Mouse (Mus musculus): ENCODE measurements around the gene Mef2d. TPM values are rescaled to one million over a fixed set of nuclear protein-coding genes. Genes with fewer than 3 reads are reported as not detected.

Gene Mef2d
- polyA plus RNA-seq, 1 experiment from 2014 or later, result 20.8 TPM

DNA sequence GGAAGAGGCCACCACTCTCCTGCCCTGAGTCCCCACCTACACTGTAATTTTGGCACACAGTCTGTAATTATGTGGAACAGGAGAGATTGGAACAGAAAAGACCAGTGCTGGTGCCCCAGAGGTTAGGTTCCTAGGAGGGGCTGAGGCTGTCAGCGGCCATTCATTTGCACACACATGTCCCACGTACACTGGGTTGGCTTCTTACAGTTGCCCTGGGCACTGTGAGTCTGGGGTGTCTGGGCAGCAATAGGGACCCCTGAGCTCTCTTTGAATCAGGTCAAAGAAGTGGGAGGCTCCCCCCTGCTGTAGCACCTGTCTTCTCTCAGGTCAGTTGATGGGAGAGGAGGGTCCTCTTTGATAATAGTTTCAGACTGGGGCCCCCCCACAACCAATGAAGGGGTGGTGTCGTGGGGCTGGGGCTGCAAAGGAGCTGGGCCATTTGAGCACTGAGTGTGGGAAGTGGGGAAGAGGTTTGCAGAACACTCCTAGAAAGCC is 66.1 kb downstream of the Mef2d start:
- no peaks in the 10 kb centered on the region for H3K9me3 ChIP-seq
- H3K27ac ChIP-seq, result no peak overlapping the region
- peaks cover 97% of the 10 kb centered on the region for H3K27me3 ChIP-seq (replicated peaks)
- H3K4me1 ChIP-seq (replicated peaks), result no peaks in the 10 kb centered on the region
- H3K4me2 ChIP-seq (replicated peaks), result no peak overlapping the region
- no peak overlapping the region for H3K9ac ChIP-seq
- no peak overlapping the region for H3K4me3 ChIP-seq (replicated peaks)
- no peak for ATAC-seq
- H3K36me3 ChIP-seq, result no peaks in the 10 kb centered on the region
- 8% methylated on average over 3 of the region's 3 CpGs for WGBS

DNA sequence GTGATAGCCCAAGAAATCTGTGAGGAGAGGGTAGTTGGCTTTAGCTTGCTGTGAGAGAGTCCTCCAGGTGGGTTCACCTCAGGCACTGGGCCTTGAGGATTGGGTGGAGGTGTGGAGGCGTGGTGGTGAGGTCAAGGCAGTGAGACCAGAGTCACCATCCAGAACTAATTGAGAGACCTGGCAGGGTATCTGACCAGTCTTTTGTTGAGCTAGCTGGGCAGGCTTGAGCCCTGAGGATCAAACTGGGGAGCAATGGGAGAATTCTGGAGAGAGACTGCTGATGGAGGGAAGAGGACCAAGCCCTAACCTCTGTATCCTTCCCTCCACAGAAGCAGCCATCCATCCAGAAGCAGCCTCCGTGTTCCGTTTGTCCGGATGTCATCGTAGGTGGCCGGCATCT is 67.1 kb downstream of the Mef2d start:
- Histone ChIP-seq H3K4me1 (replicated peaks) (peaks cover under 1% of the 10 kb centered on the region), H3K4me3 (replicated peaks) (no peak overlapping the region), H3K27ac (no peak overlapping the region), H3K9ac (no peak overlapping the region), H3K4me2 (replicated peaks) (no peak overlapping the region), H3K27me3 (replicated peaks) (peaks cover 98% of the 10 kb centered on the region), H3K9me3 (no peaks in the 10 kb centered on the region), H3K36me3 (no peaks in the 10 kb centered on the region)
- WGBS, result 3% methylated on average over 6 of the region's 6 CpGs
- ATAC-seq, result no peak

- no peak overlapping the region for H3K4me2 ChIP-seq (replicated peaks)
- no peak for ATAC-seq
- no peaks in the 10 kb centered on the region for H3K9me3 ChIP-seq
- H3K4me1 ChIP-seq (replicated peaks), result peaks cover 9% of the 10 kb centered on the region
- WGBS, result 23% methylated on average over 2 of the region's 2 CpGs
- H3K27ac ChIP-seq, result no peak overlapping the region
- H3K9ac ChIP-seq, result no peak overlapping the region
- H3K27me3 ChIP-seq (replicated peaks), result peaks cover 98% of the 10 kb centered on the region
- no peak overlapping the region for H3K4me3 ChIP-seq (replicated peaks)
- H3K36me3 ChIP-seq, result no peaks in the 10 kb centered on the region
Measured at GRCm38 (mm10) chr3:88210121-88210520, 67.9 kb downstream of the Mef2d start.

- ATAC-seq, result no peak
- H3K27me3 ChIP-seq (replicated peaks), result peaks cover 98% of the 10 kb centered on the region
- H3K27ac ChIP-seq, result no peak overlapping the region
- no peak overlapping the region for H3K4me2 ChIP-seq (replicated peaks)
- H3K4me3 ChIP-seq (replicated peaks), result no peak overlapping the region
- peaks cover 16% of the 10 kb centered on the region for H3K4me1 ChIP-seq (replicated peaks)
- WGBS, result 18% methylated on average over 2 of the region's 2 CpGs
- no peak overlapping the region for H3K9ac ChIP-seq
- H3K9me3 ChIP-seq, result no peaks in the 10 kb centered on the region
- no peaks in the 10 kb centered on the region for H3K36me3 ChIP-seq
Measured at GRCm38 (mm10) chr3:88210918-88211317, 68.7 kb downstream of the Mef2d start.

DNA sequence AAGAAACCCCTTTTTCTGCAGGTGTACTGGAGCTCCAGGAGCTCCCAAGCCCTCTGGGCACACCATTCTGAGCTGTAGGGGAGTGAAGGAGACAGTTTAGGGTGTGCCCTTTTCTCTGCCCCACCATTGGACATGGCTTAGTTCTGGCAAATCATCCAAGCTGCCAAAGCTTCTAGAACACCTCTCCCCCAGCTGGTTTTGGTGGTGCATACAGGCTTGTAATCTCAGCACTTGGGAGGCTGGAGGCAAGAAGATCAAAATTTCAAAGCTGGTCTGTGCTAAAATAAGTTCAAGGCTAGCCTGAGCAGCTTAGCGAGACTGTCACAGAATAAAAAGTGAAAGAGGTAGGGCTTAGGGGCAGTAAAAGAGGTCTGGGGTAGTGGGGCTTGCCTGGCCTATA is 70.2 kb downstream of the Mef2d start:
- Histone ChIP-seq H3K27ac (no peak overlapping the region), H3K27me3 (replicated peaks) (peaks cover 97% of the 10 kb centered on the region), H3K36me3 (no peaks in the 10 kb centered on the region), H3K4me3 (replicated peaks) (no peak overlapping the region), H3K9ac (no peak overlapping the region), H3K4me1 (replicated peaks) (peaks cover 16% of the 10 kb centered on the region), H3K4me2 (replicated peaks) (no peak overlapping the region), H3K9me3 (no peaks in the 10 kb centered on the region)
- no peak for ATAC-seq
- WGBS, result 8% methylated on average over 1 of the region's 1 CpGs

GRCm38 (mm10) chr3:88213019-88213418 is 70.8 kb downstream of the Mef2d start:
- H3K27ac ChIP-seq, result no peak overlapping the region
- H3K4me1 ChIP-seq (replicated peaks), result peaks cover 16% of the 10 kb centered on the region
- no peaks in the 10 kb centered on the region for H3K36me3 ChIP-seq
- peaks cover 95% of the 10 kb centered on the region for H3K27me3 ChIP-seq (replicated peaks)
- H3K9me3 ChIP-seq, result no peaks in the 10 kb centered on the region
- H3K4me3 ChIP-seq (replicated peaks), result no peak overlapping the region
- no peak overlapping the region for H3K4me2 ChIP-seq (replicated peaks)
- 8% methylated on average over 2 of the region's 2 CpGs for WGBS
- ATAC-seq, result no peak
- no peak overlapping the region for H3K9ac ChIP-seq

- 2% methylated on average over 42 of the region's 42 CpGs for WGBS
- peak overlapping the region; percentile 51 for H3K4me2 ChIP-seq (replicated peaks)
- H3K27me3 ChIP-seq (replicated peaks), result peaks cover 93% of the 10 kb centered on the region
- H3K27ac ChIP-seq, result no peak overlapping the region
- ATAC-seq, result no peak
- no peaks in the 10 kb centered on the region for H3K36me3 ChIP-seq
- no peak overlapping the region for H3K9ac ChIP-seq
- no peaks in the 10 kb centered on the region for H3K9me3 ChIP-seq
- peak overlapping the region; percentile 18; the same call in 1 of the 2 replicates for H3K4me3 ChIP-seq (replicated peaks)
- H3K4me1 ChIP-seq (replicated peaks), result peaks cover 16% of the 10 kb centered on the region
Measured at GRCm38 (mm10) chr3:88214197-88214938, 72.2 kb downstream of the Mef2d start.

GRCm38 (mm10) chr3:88214971-88215552 is 72.9 kb downstream of the Mef2d start:
- H3K27ac ChIP-seq, result no peak overlapping the region
- H3K36me3 ChIP-seq, result no peaks in the 10 kb centered on the region
- H3K9ac ChIP-seq, result no peak overlapping the region
- no peak for ATAC-seq
- H3K4me2 ChIP-seq (replicated peaks), result peak overlapping the region; percentile 51
- 1% methylated on average over 48 of the region's 48 CpGs for WGBS
- peaks cover 16% of the 10 kb centered on the region for H3K4me1 ChIP-seq (replicated peaks)
- H3K27me3 ChIP-seq (replicated peaks), result peaks cover 93% of the 10 kb centered on the region
- H3K9me3 ChIP-seq, result no peaks in the 10 kb centered on the region
- peak overlapping the region; percentile 18 for H3K4me3 ChIP-seq (replicated peaks)

- peaks cover 93% of the 10 kb centered on the region for H3K27me3 ChIP-seq (replicated peaks)
- peak overlapping the region; percentile 18 for H3K4me3 ChIP-seq (replicated peaks)
- no peaks in the 10 kb centered on the region for H3K36me3 ChIP-seq
- under 1% methylated on average over 23 of the region's 23 CpGs for whole genome bisulfite sequencing
- no peak overlapping the region for H3K9ac ChIP-seq
- H3K4me1 ChIP-seq (replicated peaks), result peaks cover 16% of the 10 kb centered on the region
- H3K9me3 ChIP-seq, result no peaks in the 10 kb centered on the region
- H3K4me2 ChIP-seq (replicated peaks), result peak overlapping the region; percentile 51
- H3K27ac ChIP-seq, result no peak overlapping the region
- no peak for ATAC-seq
Measured at GRCm38 (mm10) chr3:88215553-88216004, 73.4 kb downstream of the Mef2d start.

DNA sequence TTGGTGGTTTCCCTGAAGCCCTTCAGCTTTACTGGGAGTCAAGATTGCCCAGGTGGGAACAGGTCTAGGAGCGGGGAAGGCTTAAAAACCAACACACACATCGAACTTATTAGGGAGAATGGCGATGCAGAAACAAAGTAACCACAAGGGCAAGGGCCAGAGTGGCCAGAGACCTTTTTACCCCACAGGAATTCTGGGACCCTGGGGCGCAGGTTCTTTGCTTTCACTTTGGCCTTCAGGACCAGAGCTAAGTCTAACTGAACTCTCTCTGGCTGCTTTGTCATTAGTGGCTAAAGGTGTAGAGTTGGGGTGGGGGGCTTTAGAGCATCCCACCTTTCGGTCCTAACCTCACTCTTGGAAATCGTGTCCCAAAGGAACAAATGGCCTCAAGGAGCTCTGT is 73.9 kb downstream of the Mef2d start:
- Histone ChIP-seq H3K4me2 (replicated peaks) (peak overlapping the region; percentile 51), H3K4me3 (replicated peaks) (no peak overlapping the region; the same call in 1 of the 2 replicates)

GRCm38 (mm10) chr3:88216534-88217326 is 74.6 kb downstream of the Mef2d start:
- no peak overlapping the region for H3K4me2 ChIP-seq (replicated peaks)
- H3K27me3 ChIP-seq (replicated peaks), result peaks cover 93% of the 10 kb centered on the region
- no peak for ATAC-seq
- no peak overlapping the region for H3K27ac ChIP-seq
- WGBS, result 12% methylated on average over 7 of the region's 7 CpGs
- H3K9ac ChIP-seq, result no peak overlapping the region
- H3K4me3 ChIP-seq (replicated peaks), result no peak overlapping the region
- peaks cover 16% of the 10 kb centered on the region for H3K4me1 ChIP-seq (replicated peaks)
- H3K36me3 ChIP-seq, result no peaks in the 10 kb centered on the region
- H3K9me3 ChIP-seq, result no peaks in the 10 kb centered on the region

More for the DNA sequence above, 73.9 kb downstream of the Mef2d start:
- peaks cover 92% of the 10 kb centered on the region for H3K27me3 ChIP-seq (replicated peaks)
- peaks cover 16% of the 10 kb centered on the region for H3K4me1 ChIP-seq (replicated peaks)
- no peak overlapping the region for H3K9ac ChIP-seq
- 4% methylated on average over 6 of the region's 6 CpGs for WGBS
- H3K27ac ChIP-seq, result no peak overlapping the region
- H3K36me3 ChIP-seq, result no peaks in the 10 kb centered on the region
- ATAC-seq, result no peak
- H3K9me3 ChIP-seq, result no peaks in the 10 kb centered on the region

DNA sequence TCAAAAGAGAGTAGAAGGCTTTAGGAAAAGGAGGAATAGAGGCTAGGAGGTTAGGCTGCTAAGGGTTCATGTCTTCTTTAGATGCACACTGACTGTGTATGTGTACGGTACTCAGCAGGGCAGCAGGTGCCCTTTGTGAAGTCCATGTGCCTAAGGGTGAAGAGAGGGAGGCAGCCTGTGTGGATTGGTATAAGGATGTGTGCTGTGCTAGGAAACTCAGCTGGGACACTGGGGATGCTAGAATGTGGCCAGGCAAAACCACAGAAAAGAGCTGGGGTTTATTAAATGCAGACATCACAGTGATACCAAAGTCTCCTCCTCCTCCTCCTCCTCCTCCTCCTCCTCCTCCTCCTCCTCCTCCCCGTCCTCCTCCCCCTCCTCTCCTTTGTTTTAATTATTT is 75.5 kb downstream of the Mef2d start:
- Histone ChIP-seq H3K27me3 (replicated peaks) (peaks cover 84% of the 10 kb centered on the region), H3K4me2 (replicated peaks) (no peak overlapping the region), H3K4me1 (replicated peaks) (peaks cover 16% of the 10 kb centered on the region), H3K36me3 (no peaks in the 10 kb centered on the region), H3K4me3 (replicated peaks) (no peak overlapping the region), H3K9me3 (no peaks in the 10 kb centered on the region), H3K9ac (no peak overlapping the region), H3K27ac (no peak overlapping the region)
- WGBS, result 55% methylated on average over 1 of the region's 2 CpGs
- no peak for ATAC-seq
